Mouse (Mus musculus) embryonic facial prominence, embryonic 11.5 days (tissue): ENCODE data around the gene Cpne4. TPM values are rescaled to one million over a fixed set of nuclear protein-coding genes. Genes with fewer than 3 reads are reported as not detected.

ENCODE experiments used
- ATAC-seq: fragments of 200-750 bp; cut with Nextera tagmentation; replicated peaks from 2 replicates; pipeline ENCODE4 v1.8.0; 2017; ENCODE audit warnings: low read depth; ENCODE audit not compliant: insufficient number of reproducible peaks, low FRiP score, low TSS enrichment
- DNase-seq: peaks from one replicate; pipeline ENCODE4 v3.0.0-alpha.2; 2015; ENCODE audit warnings: low spot score
- H3K27ac ChIP-seq: fragments of 300-500 bp; sonication (generic); replicated peaks from 2 replicates; pipeline ENCODE4 v1.5.1; 2014; ENCODE audit warnings: mild to moderate bottlenecking, low read depth, low read length, control low read depth
- H3K27me3 ChIP-seq: fragments of 300-500 bp; sonication (generic); 2 replicates; pipeline ENCODE4 v1.6.1; 2014; ENCODE audit warnings: mild to moderate bottlenecking, low read length, moderate library complexity, mixed read lengths; ENCODE audit not compliant: control insufficient read depth, insufficient read depth
- H3K36me3 ChIP-seq: fragments of 300-500 bp; sonication (generic); replicated peaks from 2 replicates; pipeline ENCODE4 v1.6.1; 2014; ENCODE audit warnings: low read depth, mild to moderate bottlenecking, low read length, moderate library complexity, mixed read lengths; ENCODE audit not compliant: control insufficient read depth, insufficient read depth
- H3K4me1 ChIP-seq: fragments of 300-500 bp; sonication (generic); 2 replicates; pipeline ENCODE4 v1.6.1; 2014; ENCODE audit warnings: low read length, mixed read lengths; ENCODE audit not compliant: control insufficient read depth, insufficient read depth
- H3K4me2 ChIP-seq: fragments of 300-500 bp; sonication (generic); 2 replicates; pipeline ENCODE4 v1.6.1; 2014; ENCODE audit warnings: low read depth, mild to moderate bottlenecking, control low read depth, low read length, moderate library complexity
- H3K4me3 ChIP-seq: fragments of 300-500 bp; sonication (generic); 2 replicates; pipeline ENCODE4 v1.5.1; 2014; ENCODE audit warnings: low read depth, low read length, control low read depth
- H3K9ac ChIP-seq: fragments of 300-500 bp; sonication (generic); replicated peaks from 2 replicates; pipeline ENCODE4 v1.6.1; 2014; ENCODE audit warnings: mild to moderate bottlenecking, control low read depth, low read length
- H3K9me3 ChIP-seq: fragments of 300-500 bp; sonication (generic); replicated peaks from 2 replicates; pipeline ENCODE4 v1.6.1; 2016; ENCODE audit warnings: mild to moderate bottlenecking, low read length, inconsistent platforms, mixed read lengths; ENCODE audit not compliant: control insufficient read depth
- WGBS: fragments of 180-500 bp; shearing (Covaris S2); extraction: QIAGEN DNeasy Blood & Tissue Kit; methylation state at CpG from one replicate; pipeline ENCODE4 v1.1.7; 2014; 5-methylcytosine and 5-hydroxymethylcytosine counted together
- polyA plus RNA-seq: library from polyadenylated mRNA; unstranded; fragments of >200 nt; fragmentation: Nextera tagmentation; extraction: Ambion mirVana; gene quantifications from 2 replicates; pipeline ENCODE4 v1.2.1, GENCODE M21; 2014

Cpne4 gene
- 0.77 and 0.91 TPM in 2 replicates for polyA plus RNA-seq

DNA sequence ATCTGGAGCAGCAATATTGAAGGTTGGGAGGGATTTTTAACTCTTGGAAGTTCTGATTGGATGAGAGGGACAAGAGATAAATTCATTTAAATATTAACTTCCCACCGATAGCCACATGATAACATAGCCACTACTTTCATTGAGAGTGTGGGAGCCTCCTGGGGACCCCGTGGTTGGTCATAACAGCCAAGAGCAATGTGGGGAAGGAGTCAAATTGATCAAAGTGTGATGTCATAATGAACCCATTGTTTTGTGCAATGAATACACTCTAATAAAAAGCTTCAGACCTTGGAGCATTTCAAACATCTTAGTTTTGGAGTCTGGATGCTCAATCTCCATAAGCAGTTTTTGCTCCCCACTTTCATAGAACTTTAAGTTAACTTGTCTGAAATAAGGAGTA lies at the start of gene Cpne4:
TSS of gene Cpne4 (plus strand) at position 301 of the 400 bp plus-strand sequence.
- Histone ChIP-seq H3K27me3 (no peaks in the 10 kb centered on the region), H3K4me2 (no peak within 1 kb of the TSS), H3K4me3 (no peak within 1 kb of the TSS), H3K9me3 (no peaks in the 10 kb centered on the region), H3K9ac (no peak within 1 kb of the TSS), H3K36me3 (no peaks in the 10 kb centered on the region), H3K4me1 (no peaks in the 10 kb centered on the region), H3K27ac (no peak within 1 kb of the TSS)
- ATAC-seq (no peak), DNase-seq (no peak)
- 76% methylated on average over 2 of the region's 2 CpGs for WGBS

DNA sequence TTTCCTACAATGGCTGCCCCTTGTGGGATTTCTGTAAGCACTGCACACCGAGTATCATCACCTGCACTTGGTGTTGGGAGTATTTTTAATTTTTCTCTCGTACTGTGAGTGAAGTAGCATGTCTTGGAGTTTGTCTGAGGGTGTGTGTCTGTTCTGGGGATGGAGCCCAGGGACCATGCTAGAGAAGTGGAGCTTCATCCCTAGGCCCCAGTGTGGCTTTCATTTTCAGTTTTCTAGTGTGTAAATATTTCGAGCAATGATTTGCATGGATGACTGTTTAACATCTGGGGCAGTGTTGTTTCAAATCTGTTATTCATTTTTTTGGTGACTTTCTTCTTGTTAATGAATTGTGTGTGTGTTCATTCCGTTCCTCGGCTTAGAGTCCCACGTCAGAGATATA lies 31.9 kb upstream of the Cpne4 start:
- H3K27me3 ChIP-seq = no peaks in the 10 kb centered on the region
- H3K9ac ChIP-seq = no peak overlapping the region
- no peaks in the 10 kb centered on the region for H3K4me1 ChIP-seq
- H3K9me3 ChIP-seq = no peaks in the 10 kb centered on the region
- no peak overlapping the region for H3K4me3 ChIP-seq
- H3K36me3 ChIP-seq = no peaks in the 10 kb centered on the region
- no peak for DNase-seq
- WGBS = 83% methylated on average over 6 of the region's 6 CpGs
- ATAC-seq = no peak
- no peak overlapping the region for H3K27ac ChIP-seq
- H3K4me2 ChIP-seq = no peak overlapping the region

DNA sequence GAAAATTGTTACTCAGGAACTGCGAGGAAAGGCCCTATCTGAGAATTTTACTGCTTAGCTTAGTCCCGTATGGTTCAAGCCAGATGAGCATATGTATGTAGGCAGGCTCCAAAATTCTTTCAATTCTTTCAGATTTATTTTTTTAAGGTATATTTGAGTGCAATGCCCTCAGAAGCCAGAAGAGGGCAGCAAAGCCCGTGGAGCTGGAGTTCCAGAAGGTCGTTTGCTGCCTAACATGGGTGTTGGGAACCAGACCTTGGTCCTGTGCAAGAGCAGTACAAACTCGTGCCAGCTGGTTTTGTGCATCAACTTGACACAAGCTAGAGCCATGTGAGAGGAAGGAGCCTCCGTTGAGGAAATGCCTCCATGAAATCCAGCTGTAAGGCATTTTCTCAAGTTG lies 11.6 kb upstream of the Cpne4 start:
- Histone ChIP-seq H3K4me2 (no peak overlapping the region), H3K4me3 (no peak overlapping the region), H3K27me3 (no peaks in the 10 kb centered on the region), H3K36me3 (no peaks in the 10 kb centered on the region), H3K9ac (no peak overlapping the region), H3K9me3 (no peaks in the 10 kb centered on the region), H3K4me1 (no peaks in the 10 kb centered on the region), H3K27ac (no peak overlapping the region)
- DNase-seq = no peak
- 56% methylated on average over 6 of the region's 6 CpGs for WGBS
- no peak for ATAC-seq

DNA sequence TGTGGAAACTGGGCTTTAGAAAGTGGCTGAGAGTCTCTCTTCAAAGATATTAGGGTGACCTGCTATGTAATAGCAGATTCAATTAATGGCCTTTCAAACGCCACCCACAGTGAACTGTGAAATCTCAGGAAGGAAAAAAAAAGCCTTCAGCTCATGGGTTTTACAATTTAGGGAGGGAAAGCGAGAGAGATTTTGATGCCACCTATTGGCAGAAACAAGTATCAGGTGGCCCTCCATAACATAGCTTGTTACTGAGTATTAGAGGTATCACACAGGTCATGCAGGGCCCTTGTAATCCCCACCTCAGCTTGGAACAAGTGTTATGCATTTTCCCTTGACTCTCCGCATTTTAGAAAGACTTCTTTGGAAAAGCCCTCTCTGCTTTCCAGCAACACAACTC lies 18.7 kb downstream of the Cpne4 start:
- no peak overlapping the region for H3K9ac ChIP-seq
- ATAC-seq (no peak), DNase-seq (no peak)
- no peaks in the 10 kb centered on the region for H3K9me3 ChIP-seq
- no peaks in the 10 kb centered on the region for H3K4me1 ChIP-seq
- H3K4me2 ChIP-seq = no peak overlapping the region
- no peaks in the 10 kb centered on the region for H3K36me3 ChIP-seq
- H3K27me3 ChIP-seq = peaks cover 6% of the 10 kb centered on the region; the same call in 1 of the 2 replicates
- no peak overlapping the region for H3K4me3 ChIP-seq
- whole genome bisulfite sequencing = 41% methylated on average over 3 of the region's 3 CpGs
- H3K27ac ChIP-seq = no peak overlapping the region

DNA sequence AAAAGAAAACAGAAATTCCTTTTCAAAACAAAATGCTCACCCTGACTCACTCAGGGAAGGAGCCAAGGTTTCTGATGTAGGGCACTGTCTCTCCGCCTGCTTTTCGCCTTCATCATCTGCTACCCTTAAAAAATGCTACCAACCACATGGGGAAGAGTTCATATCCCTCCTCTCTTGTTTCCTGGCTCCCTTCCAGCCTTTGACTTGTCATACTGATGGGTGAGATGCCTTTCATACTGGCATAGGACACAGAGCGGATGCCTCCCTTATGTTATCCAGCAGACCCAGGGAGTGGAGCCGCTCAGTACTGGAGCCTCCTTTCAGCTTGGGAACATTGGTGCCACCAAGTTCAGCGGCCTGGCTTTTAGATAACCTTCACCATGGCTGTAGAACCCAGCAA lies 19.4 kb downstream of the Cpne4 start:
- peaks cover 6% of the 10 kb centered on the region; the same call in 1 of the 2 replicates for H3K27me3 ChIP-seq
- H3K4me1 ChIP-seq = no peaks in the 10 kb centered on the region
- 86% methylated on average over 5 of the region's 5 CpGs for WGBS
- H3K36me3 ChIP-seq = no peaks in the 10 kb centered on the region
- H3K9ac ChIP-seq = no peak overlapping the region
- H3K4me2 ChIP-seq = no peak overlapping the region
- no peaks in the 10 kb centered on the region for H3K9me3 ChIP-seq
- ATAC-seq (no peak), DNase-seq (no peak)
- H3K27ac ChIP-seq = no peak overlapping the region
- H3K4me3 ChIP-seq = no peak overlapping the region

DNA sequence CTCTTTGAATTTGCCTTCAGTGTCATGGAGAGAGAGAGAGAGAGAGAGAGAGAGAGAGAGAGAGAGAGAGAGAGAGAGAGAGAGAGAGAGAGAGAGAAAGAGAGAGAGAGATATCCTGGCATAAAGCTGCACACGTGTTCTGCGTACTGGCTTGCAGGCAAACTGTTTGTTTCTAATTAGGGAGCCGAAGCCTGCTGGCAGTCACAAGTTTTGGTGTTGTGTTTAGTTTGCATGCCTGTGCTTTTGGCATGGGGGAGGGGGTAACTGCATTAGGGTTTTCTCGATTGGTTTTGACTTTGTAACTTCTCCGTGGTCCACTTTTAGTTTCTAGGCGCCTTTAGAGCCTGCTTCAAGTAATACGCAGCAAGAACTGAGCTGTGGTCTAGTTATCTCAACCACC lies 20.0 kb downstream of the Cpne4 start:
- no peak for DNase-seq
- Histone ChIP-seq H3K4me3 (no peak overlapping the region), H3K27ac (no peak overlapping the region), H3K9ac (no peak overlapping the region), H3K27me3 (peaks cover 6% of the 10 kb centered on the region; the same call in 1 of the 2 replicates), H3K36me3 (no peaks in the 10 kb centered on the region), H3K4me2 (no peak overlapping the region), H3K9me3 (no peaks in the 10 kb centered on the region), H3K4me1 (no peaks in the 10 kb centered on the region)
- 67% methylated on average over 7 of the region's 7 CpGs for WGBS
- no peak for ATAC-seq

DNA sequence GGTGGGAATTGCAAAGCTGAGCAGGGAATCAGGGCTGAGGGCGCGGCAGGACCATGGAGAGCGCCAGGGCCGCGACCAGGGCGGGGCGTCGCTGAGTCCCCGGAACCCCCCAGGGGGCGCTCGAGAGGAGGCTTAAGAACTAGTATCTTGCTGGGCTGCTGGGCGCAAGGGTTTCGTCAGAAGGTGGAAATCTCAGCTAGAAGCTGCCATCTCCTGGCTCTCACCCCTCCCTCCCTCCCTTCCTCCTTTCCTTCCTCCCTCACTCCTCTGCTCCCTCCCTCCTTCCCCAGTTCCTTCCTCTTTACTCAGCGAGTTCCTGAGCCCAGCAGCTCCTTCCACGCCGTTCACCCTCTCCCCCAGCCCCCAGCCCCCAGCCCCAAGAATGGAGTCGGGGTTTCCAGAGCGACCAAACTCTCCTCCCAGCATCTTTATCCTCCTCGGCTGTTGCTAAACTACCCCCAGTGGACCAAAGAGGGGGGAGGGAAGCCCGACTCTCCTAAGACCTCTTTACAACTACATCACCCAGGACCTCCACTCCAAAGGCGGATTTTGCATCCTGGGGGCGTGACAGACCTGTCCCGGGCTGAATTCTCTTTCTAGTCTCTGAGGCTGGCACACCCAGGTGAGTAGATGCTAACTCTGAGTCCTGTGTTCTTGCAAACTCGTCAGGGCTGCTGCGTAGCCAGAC lies 22.5 kb downstream of the Cpne4 start:
- no peak overlapping the region for H3K4me3 ChIP-seq
- peak; percentile 89 for DNase-seq
- H3K27ac ChIP-seq = no peak overlapping the region
- no peaks in the 10 kb centered on the region for H3K9me3 ChIP-seq
- H3K36me3 ChIP-seq = no peaks in the 10 kb centered on the region
- no peaks in the 10 kb centered on the region for H3K4me1 ChIP-seq
- H3K9ac ChIP-seq = no peak overlapping the region
- ATAC-seq = peak; percentile 70
- no peak overlapping the region for H3K4me2 ChIP-seq
- H3K27me3 ChIP-seq = peaks cover 6% of the 10 kb centered on the region; the same call in 1 of the 2 replicates
- WGBS = under 1% methylated on average over 24 of the region's 25 CpGs

DNA sequence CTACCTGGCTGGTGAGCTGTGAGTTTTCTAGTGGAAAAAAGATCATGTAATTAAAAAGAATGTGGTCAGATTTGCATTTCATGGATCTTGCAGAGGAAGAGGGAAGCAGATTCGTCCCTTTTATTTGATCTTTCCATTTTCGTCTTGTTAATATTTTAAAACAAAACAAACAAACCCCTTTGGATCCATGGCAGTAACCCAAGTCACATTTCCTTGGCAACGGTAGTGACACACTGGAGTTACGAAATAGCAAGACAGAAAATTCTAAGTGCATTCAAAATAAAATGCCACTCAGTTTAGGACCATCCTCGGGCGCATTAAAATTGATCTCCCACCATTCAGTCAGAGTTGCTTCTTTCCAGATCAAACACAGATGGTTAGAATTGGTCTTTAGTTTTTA lies 25.8 kb downstream of the Cpne4 start:
- Histone ChIP-seq H3K9me3 (no peaks in the 10 kb centered on the region), H3K4me3 (no peak overlapping the region), H3K4me2 (no peak overlapping the region), H3K36me3 (no peaks in the 10 kb centered on the region), H3K27ac (no peak overlapping the region), H3K4me1 (no peaks in the 10 kb centered on the region), H3K27me3 (peaks cover 6% of the 10 kb centered on the region; the same call in 1 of the 2 replicates), H3K9ac (no peak overlapping the region)
- no peak for ATAC-seq
- no peak for DNase-seq
- WGBS = 79% methylated on average over 6 of the region's 6 CpGs
